Mouse (Mus musculus): ENCODE results near the gene Col12a1.
"Not testable (repeated sequence)": the region's sequence is repeated elsewhere in the genome, so short reads cannot be mapped to it uniquely, and the experiment has no call there.

The Col12a1 gene

GRCm38 (mm10) chr9:79689771-79690535, 28.7 kb downstream of the Col12a1 start:
- DNase-seq (ENCODE audit: low read depth), result peak; percentile 2

DNA sequence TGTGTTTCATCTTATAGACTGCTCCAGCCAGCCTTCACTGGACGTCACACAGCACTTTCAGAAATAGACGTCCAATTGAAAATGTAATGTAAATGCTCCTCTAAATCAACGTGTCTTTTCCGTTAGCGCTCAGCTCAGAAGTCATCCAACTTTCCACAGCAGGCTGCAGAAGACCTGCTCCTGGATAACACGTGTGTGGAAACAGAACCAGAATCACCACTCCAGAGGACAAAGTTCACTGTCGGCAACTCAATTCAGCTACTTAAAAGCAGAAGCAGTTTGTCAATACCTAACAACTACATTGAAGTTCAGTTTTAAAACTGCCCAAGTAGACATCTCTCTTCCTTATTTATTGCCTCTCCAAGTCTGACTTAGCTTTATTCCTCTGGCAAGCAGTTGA, 29.3 kb downstream of the Col12a1 start:
- DNase-seq (ENCODE audit: low read depth), result no peak

DNA sequence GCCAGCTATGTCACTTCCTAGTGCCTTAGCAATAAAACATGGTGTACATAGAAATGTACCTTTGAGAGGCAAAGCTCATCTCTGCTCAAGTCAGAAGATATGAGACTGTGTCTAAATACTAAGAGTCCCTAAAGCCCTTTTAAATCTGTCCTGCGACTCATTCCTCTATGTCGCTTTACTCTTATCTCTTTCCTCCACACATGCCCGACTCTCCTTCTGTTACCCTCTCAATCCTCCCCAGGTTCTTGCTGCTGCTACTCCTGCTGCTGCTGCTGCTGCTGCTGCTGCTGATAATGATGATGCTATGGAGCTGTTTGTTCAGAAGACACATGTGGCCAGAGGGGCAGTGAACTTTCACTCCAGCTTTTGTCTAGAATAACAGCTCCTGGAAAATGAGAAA, 31.4 kb downstream of the Col12a1 start:
- no peak for DNase-seq (ENCODE audit: low read depth)

DNA sequence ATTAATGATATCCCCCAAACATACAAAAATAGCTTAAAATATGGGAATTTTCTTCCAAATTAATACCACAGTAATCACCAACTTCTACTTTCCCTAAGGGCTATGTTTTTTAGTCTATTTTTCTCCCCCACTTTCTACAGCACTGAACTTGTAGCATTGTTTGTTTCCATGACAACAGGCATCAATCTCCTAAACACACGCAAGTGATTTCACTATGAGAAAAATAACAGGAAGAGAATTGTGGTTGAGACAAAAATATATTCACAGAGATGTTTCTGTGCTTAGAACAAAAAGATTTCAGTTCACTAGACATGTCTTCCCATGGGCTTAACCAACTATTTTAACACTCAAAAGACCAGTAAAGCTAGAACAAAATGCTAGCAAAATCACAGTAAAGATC, 32.6 kb downstream of the Col12a1 start:
- no peak for DNase-seq (ENCODE audit: low read depth)

DNA sequence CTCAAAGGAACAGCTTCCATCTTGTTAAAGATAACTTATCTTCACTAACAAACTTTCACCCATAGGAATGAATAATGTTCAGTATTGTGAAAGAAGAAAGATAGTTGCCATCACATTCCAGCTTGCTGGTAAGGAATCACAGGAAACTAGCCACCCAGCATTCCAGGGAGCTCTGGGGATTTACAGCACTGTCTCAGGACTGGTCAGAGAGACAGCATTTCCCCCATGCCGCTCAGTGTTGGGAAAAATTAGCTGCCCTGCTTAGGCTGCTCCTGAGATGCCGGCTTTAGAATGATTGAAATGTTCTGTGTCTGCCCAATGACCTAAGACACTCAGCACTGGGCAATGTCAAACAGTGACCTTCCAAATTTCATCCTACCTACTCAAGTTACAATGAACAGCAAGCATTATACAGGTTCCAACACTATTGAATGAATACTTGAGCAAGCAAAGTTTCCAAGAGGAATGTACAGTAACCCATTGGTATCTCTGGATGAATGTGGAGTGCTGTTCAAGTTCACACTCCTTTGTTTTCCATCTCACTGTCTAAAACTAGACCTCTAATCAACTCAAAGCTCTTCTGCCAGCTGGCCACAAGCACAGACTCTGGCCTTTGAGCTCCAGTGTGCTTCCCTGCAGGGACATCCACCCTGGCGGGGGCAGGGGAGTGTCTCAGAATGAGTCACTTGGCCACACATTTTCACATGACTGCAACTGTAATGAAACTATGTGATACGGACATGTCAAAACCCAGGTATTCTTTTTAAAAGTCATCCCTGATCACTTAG, 38.0 kb downstream of the Col12a1 start:
- peak; percentile 32 for DNase-seq (ENCODE audit: low read depth)

DNA sequence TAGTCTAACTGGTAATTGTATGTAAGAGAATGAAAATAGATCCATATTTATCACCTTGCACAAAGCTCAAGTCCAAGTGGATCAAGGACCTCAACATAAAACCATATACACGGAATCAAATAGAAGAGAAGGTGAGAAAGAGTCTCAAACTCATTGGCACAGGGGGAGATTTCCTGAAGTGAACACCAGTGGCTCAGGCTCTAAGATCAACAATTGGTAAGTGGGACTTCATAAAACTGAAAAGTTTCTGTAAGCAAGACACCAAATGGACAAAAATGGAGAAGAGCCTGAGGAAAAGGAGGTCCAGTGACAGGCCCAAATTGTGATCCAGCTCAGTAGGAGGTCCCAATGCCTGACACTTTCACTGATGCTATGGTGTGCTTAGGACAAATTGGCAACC, 49.8 kb downstream of the Col12a1 start:
- not testable (repeated sequence) for DNase-seq (ENCODE audit: low read depth)

DNA sequence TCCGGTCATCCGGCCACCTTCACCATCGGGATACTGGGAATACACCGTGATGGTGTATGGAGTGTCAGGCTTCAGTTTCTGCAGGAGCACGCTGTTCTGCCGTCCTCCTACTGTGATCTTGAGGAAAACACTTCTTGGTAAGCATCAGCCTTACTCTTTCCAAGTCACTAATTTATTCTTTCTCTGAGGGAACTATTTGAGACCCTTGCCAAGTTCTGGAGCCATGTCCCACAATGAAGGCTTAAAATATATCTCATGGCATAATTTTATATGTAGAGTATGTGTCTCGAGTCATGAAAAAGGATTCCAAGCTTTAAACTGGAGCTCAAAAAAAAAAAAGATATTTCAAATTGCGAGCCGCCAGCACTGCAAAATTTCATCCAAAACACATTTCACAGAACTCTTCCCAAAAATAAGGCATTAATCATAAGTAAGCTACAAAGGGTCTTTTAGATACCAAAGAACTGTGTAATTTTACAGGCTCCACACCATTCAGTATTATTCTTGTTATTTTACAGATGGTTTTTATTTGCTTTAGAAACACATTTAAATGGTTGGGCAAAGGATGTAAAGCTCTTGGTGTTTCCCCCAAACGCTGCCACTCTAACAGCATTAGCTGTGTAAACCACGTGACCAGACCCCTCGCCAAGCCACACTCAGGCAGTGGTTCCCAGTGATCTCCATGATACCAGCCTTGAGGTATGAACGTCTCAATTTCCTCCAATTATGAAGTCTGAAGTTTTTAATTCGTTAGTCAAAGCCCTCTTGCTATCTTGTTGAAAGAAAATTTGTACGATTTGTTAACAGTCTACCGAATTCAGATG, 65.1 kb downstream of the Col12a1 start:
- peak; percentile 6 for DNase-seq (ENCODE audit: low read depth)

DNA sequence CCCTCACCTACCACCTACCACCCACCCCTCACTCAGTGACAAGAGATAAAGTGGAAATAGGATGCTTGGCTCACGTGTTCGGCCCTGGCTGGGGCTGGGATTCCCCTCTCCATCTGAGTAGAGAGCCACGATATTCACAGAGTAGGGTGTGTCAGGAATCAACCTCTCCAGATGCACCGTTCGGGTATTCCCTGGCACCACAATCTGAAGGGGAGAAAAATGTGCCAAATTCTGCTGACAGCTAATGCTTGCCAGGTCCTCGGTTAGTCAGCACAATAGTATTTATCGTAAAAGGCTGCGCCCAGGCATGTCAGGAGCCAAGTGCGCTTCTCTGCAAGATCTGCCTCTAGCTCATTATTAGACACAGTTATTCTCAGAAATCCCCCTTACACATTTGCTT, 70.0 kb downstream of the Col12a1 start:
- peak; percentile 71 for DNase-seq (ENCODE audit: low read depth)

GRCm38 (mm10) chr9:79645757-79646156, 72.9 kb downstream of the Col12a1 start:
- peak; percentile 70 for DNase-seq (ENCODE audit: low read depth)

GRCm38 (mm10) chr9:79639430-79640090, 79.1 kb downstream of the Col12a1 start:
- DNase-seq (ENCODE audit: low read depth), result no peak

DNA sequence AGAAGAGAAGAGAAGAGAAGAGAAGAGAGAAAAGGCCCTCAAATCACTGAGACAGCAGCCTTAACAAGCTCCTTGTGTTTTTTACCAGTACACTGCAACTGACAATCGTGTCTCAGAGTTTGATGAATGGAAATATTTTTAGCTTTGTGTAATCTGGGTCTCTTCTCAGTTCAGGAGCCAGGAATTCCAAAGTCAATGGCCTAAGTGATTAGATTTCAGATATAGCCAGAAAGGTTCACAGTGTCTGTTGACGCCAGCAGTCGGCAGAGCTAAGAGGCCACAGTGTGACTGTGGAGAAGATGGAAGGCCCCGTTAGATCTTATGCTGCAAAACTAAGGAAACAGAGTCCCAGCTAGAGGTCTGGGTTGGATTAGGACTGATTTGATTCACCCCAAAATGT, 80.8 kb downstream of the Col12a1 start:
- DNase-seq (ENCODE audit: low read depth), result peak; percentile 7

DNA sequence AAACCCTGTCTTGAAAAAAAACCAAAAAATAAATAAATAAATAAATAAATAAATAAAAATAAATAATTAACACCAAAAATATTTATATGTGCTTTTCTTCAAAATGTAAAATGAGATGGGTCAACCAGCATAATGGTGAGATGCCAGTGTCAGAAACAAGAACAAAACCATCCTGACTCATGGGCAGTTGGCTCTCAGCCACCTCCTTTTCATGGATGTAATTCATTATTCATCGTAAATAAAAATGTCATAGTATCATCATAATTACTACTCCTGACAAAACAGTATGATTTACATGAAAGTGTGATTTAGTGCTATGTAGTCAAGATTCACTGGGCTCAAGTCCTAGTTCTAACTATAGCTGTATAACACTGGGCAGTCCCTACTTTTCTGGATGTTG, 84.6 kb downstream of the Col12a1 start:
- DNase-seq (ENCODE audit: low read depth), result peak; percentile 74

- peak; percentile 86 for DNase-seq (ENCODE audit: low read depth)
Measured at GRCm38 (mm10) chr9:79631186-79631585, 87.4 kb downstream of the Col12a1 start.

GRCm38 (mm10) chr9:79618839-79619597, 99.6 kb downstream of the Col12a1 start:
- no peak for DNase-seq (ENCODE audit: low read depth)

- DNase-seq (ENCODE audit: low read depth), result peak; percentile 72
Measured at GRCm38 (mm10) chr9:79617336-79617735, 101.3 kb downstream of the Col12a1 start.

DNA sequence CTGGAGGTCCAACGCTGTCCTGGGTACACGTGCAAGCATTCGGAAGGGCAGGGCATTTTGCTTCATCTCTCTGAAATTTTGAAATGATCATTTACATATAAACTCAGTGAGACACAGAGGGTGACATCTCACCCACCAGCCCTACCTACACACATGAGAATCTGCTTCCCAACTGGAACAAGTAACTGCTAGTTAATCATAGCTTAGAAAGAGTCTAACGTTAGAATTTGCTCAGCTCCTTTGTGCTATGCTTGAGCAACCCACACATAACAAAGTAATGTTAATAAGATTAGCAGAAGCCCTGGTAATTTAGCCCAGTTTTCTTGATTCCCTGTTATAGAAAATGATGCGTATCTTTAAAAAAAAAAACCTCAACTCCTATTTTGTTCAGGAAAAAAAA, 102.6 kb downstream of the Col12a1 start:
- DNase-seq (ENCODE audit: low read depth), result no peak

- peak; percentile 84 for DNase-seq (ENCODE audit: low read depth)
Measured at GRCm38 (mm10) chr9:79610286-79610685, 108.3 kb downstream of the Col12a1 start.

- DNase-seq (ENCODE audit: low read depth), result peak; percentile 6
Measured at GRCm38 (mm10) chr9:79609661-79610060, 109.0 kb downstream of the Col12a1 start.

DNA sequence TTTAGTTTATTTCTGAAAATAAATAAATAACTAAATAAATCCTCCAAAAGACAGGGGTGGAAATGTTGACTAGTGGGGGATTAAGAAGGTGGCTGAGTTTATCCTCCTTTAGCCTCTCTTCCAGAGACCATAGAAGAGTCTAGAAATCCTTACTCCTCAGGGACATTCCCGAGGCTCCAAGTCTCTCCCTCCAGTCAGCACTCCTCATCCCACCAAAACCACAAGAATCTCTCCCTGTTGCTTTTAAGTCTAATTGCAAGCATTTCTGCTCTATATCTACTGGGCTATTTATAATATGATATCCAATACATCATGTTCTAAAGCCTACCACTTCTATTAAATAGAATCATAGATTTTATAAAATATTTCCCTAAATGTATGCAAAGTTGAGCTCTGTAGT, 109.8 kb downstream of the Col12a1 start:
- no peak for DNase-seq (ENCODE audit: low read depth)

- peak; percentile 57 for DNase-seq (ENCODE audit: low read depth)
Measured at GRCm38 (mm10) chr9:79608062-79608531, 110.5 kb downstream of the Col12a1 start.

GRCm38 (mm10) chr9:79606122-79606521, 112.5 kb downstream of the Col12a1 start:
- DNase-seq (ENCODE audit: low read depth), result no peak
